Mouse (Mus musculus): Measurements from ENCODE around the gene Foxp1. TPM values are rescaled to one million over a fixed set of nuclear protein-coding genes. Genes with fewer than 3 reads are reported as not detected.

Foxp1 gene
- polyA plus RNA-seq, 1 experiment from 2014 or later, result 121 TPM

DNA sequence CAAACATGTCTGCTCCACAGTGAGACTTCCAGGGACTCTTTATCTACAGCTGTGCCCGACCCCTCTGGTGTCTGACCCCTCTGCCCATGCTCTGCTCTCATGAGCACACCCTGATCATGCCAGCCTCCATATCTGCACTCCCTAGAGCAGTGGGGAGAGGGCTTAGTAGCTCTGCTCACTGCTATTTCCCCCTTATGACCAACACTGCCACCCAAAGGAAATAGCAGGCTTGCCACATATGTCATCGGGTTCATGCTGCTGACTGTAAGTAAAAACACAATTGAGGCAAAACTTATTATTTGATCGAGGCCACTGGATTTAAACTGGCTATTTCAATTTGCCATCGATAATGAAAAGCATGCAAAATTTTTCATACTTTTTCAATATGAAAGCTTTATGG, 270.6 kb downstream of the Foxp1 start:
- ATAC-seq (no peak), DNase-seq (ENCODE audit: low spot score) (no peak)
- H3K4me3 ChIP-seq (ENCODE audit: low read depth, low read length), result no peak overlapping the region
- H3K4me2 ChIP-seq (replicated peaks; ENCODE audit: low read depth, low read length), result no peak overlapping the region
- H3K36me3 ChIP-seq (ENCODE audit: insufficient read depth, low read length), result no peaks in the 10 kb centered on the region
- no peaks in the 10 kb centered on the region for H3K4me1 ChIP-seq (ENCODE audit: insufficient read depth, low read depth, low read length)
- H3K9ac ChIP-seq (replicated peaks; ENCODE audit: low read depth), result no peak overlapping the region
- H3K9me3 ChIP-seq (ENCODE audit: low read length), result no peaks in the 10 kb centered on the region
- 80% methylated on average over 4 of the region's 4 CpGs for WGBS
- no peak overlapping the region for H3K27ac ChIP-seq (ENCODE audit: low read length)
- TF ChIP-seq EP300 (IDR thresholded peaks at IDR 0.05), result no peak
- peak; percentile 59 for TF ChIP-seq CTCF (IDR thresholded peaks at IDR 0.05)
- H3K27me3 ChIP-seq (replicated peaks; ENCODE audit: insufficient read depth, low read length), result no peaks in the 10 kb centered on the region

DNA sequence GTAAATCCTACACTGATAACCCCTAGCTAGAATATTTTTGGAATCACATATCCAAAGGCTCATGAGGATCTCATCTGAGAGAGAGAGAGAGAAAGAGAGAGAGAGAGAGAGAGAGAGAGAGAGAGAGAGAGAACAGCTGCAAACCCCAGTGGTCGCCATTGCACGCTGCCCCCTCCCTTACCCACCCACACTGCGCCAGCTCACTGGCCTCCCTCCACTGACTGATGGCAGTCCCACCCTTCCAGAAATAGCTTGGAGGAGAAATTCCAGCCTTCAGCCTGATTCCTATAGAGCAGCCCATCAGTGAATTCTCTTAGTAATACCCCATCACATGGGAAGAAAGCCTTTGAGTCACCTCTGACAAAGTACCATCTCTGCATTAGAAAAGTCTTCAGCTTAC, 271.3 kb downstream of the Foxp1 start:
- H3K27me3 ChIP-seq (replicated peaks; ENCODE audit: insufficient read depth, low read length), result no peaks in the 10 kb centered on the region
- H3K9me3 ChIP-seq (ENCODE audit: low read length), result no peaks in the 10 kb centered on the region
- H3K36me3 ChIP-seq (ENCODE audit: insufficient read depth, low read length), result no peaks in the 10 kb centered on the region
- DNase-seq (ENCODE audit: low spot score) (no peak), ATAC-seq (no peak)
- TF ChIP-seq EP300 (IDR thresholded peaks at IDR 0.05), result no peak
- no peak for TF ChIP-seq CTCF (IDR thresholded peaks at IDR 0.05)
- H3K27ac ChIP-seq (ENCODE audit: low read length), result no peak overlapping the region
- WGBS, result 91% methylated on average over 3 of the region's 3 CpGs
- H3K4me3 ChIP-seq (ENCODE audit: low read depth, low read length), result no peak overlapping the region
- H3K4me2 ChIP-seq (replicated peaks; ENCODE audit: low read depth, low read length), result no peak overlapping the region
- no peak overlapping the region for H3K9ac ChIP-seq (replicated peaks; ENCODE audit: low read depth)
- no peaks in the 10 kb centered on the region for H3K4me1 ChIP-seq (ENCODE audit: insufficient read depth, low read depth, low read length)

DNA sequence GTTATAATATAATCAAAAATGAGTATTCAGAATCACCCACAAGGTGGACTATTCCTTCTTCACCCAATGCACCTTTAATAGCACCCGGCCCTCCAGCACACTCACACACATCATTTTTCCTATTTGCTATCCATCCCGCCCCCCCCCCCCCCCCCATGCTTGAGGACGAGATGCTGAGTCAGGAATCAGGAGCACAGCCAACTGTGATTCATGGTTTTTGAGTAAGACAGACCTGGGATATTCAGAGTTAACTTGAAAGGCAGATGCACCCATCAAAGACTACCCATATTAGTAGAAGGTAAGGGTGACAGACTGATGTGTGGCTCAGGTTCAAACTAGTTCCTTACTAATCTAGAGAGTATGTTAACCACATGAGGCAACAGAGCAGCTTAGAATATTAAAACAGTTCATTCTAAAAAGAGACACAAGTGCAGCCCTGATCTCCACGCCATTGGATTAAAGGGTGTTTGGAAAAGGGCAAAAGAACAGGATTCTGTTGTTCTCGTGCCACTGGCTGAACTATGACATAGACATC, 273.0 kb downstream of the Foxp1 start:
- Histone ChIP-seq H3K27me3 (replicated peaks; ENCODE audit: insufficient read depth, low read length) (no peaks in the 10 kb centered on the region), H3K36me3 (ENCODE audit: insufficient read depth, low read length) (no peaks in the 10 kb centered on the region), H3K9ac (replicated peaks; ENCODE audit: low read depth) (no peak overlapping the region), H3K4me3 (ENCODE audit: low read depth, low read length) (no peak overlapping the region), H3K9me3 (ENCODE audit: low read length) (no peaks in the 10 kb centered on the region), H3K27ac (ENCODE audit: low read length) (no peak overlapping the region), H3K4me1 (ENCODE audit: insufficient read depth, low read depth, low read length) (no peaks in the 10 kb centered on the region), H3K4me2 (replicated peaks; ENCODE audit: low read depth, low read length) (no peak overlapping the region)
- no peak for TF ChIP-seq CTCF (IDR thresholded peaks at IDR 0.05)
- no peak for TF ChIP-seq EP300 (IDR thresholded peaks at IDR 0.05)
- DNase-seq (ENCODE audit: low spot score) (no peak), ATAC-seq (no peak)
- WGBS, result 78% methylated on average over 4 of the region's 5 CpGs

DNA sequence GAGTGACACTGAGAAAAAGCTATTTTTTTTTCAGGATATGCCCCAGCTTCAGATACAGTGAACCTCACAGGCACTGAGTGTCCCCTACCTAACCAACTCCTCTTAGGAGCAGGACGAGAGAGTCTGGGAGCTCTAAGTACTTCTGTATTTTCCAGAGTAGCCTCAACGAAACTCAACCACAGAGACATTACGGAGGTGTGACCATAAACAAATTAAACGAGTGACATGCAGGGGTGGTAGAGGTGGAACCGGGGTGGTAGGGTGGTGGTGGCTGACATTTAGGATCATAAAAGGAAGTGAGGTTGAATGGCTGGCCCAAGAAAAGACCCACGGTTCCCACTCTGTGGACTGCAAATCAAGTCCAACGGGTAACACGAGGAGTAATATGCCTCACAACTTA, 274.1 kb downstream of the Foxp1 start:
- H3K4me3 ChIP-seq (ENCODE audit: low read depth, low read length), result no peak overlapping the region
- H3K36me3 ChIP-seq (ENCODE audit: insufficient read depth, low read length), result no peaks in the 10 kb centered on the region
- H3K27me3 ChIP-seq (replicated peaks; ENCODE audit: insufficient read depth, low read length), result no peaks in the 10 kb centered on the region
- WGBS, result 64% methylated on average over 8 of the region's 8 CpGs
- no peak overlapping the region for H3K9ac ChIP-seq (replicated peaks; ENCODE audit: low read depth)
- H3K4me2 ChIP-seq (replicated peaks; ENCODE audit: low read depth, low read length), result no peak overlapping the region
- DNase-seq (ENCODE audit: low spot score) (no peak), ATAC-seq (no peak)
- no peaks in the 10 kb centered on the region for H3K9me3 ChIP-seq (ENCODE audit: low read length)
- no peaks in the 10 kb centered on the region for H3K4me1 ChIP-seq (ENCODE audit: insufficient read depth, low read depth, low read length)
- TF ChIP-seq CTCF (IDR thresholded peaks at IDR 0.05), result no peak
- TF ChIP-seq EP300 (IDR thresholded peaks at IDR 0.05), result no peak
- no peak overlapping the region for H3K27ac ChIP-seq (ENCODE audit: low read length)

DNA sequence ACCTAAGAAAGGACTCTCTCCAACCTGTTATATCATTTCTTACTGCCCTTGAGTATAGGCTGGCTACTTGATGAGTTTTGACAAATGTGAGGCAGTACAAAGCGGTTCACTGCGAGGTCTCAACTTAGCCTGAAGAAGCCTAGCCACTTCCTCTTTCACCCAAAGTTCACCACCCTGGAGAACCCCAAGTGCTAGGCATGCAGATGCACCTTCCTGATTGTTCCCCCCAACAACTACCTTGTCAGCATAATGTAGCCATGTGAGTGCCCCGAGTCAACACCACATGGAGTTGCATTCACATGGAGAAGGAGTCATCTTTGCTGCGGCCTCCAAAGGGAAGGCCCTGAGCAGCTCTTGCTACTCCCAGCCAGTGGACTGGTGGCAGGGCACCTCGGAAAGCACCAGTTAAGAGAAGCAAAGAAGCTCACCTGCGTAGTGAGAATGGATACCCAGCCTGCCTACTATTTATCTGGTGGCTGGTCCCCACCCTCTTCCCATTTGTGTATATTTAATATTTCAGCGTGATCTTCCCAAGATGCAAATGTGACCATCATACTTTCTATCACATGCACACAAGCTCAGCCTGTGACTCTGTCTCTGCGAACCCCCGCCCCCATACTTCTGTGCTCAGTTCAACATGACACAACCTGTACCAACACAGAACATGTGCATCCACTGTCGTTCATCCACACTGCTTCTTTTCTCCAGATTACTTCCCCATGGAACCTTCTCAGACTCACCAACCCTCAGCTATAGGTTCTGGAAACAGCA, 280.7 kb downstream of the Foxp1 start:
- Histone ChIP-seq H3K27me3 (replicated peaks; ENCODE audit: insufficient read depth, low read length) (no peaks in the 10 kb centered on the region), H3K9me3 (ENCODE audit: low read length) (no peaks in the 10 kb centered on the region), H3K4me2 (replicated peaks; ENCODE audit: low read depth, low read length) (no peak overlapping the region), H3K27ac (ENCODE audit: low read length) (no peak overlapping the region), H3K9ac (replicated peaks; ENCODE audit: low read depth) (no peak overlapping the region), H3K4me1 (ENCODE audit: insufficient read depth, low read depth, low read length) (no peaks in the 10 kb centered on the region), H3K36me3 (ENCODE audit: insufficient read depth, low read length) (no peaks in the 10 kb centered on the region), H3K4me3 (ENCODE audit: low read depth, low read length) (no peak overlapping the region)
- TF ChIP-seq CTCF (IDR thresholded peaks at IDR 0.05) (no peak), EP300 (IDR thresholded peaks at IDR 0.05) (no peak)
- ATAC-seq, result no peak
- no peak for DNase-seq (ENCODE audit: low spot score)
- WGBS, result 93% methylated on average over 10 of the region's 10 CpGs

DNA sequence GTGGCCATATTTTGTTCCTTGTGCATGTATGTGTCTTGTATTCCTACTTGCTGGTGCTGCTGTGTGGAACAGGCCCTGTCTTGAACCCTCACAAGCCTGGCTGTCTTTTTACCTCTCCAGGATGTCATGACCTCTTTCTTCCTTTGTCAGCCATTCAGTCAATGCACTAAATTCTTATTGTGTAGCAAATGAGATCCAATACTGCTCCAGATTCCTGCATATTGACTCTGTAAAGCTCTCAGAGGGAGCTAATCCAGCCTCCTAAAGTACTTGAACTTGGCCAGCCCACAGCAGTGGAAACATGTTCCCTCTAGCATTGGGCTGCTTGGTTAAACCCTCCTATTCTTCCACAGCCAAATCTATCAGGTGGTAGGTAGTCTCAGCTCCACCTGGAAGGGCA, 281.8 kb downstream of the Foxp1 start:
- Histone ChIP-seq H3K4me1 (ENCODE audit: insufficient read depth, low read depth, low read length) (no peaks in the 10 kb centered on the region), H3K36me3 (ENCODE audit: insufficient read depth, low read length) (no peaks in the 10 kb centered on the region), H3K9ac (replicated peaks; ENCODE audit: low read depth) (no peak overlapping the region), H3K4me2 (replicated peaks; ENCODE audit: low read depth, low read length) (no peak overlapping the region), H3K4me3 (ENCODE audit: low read depth, low read length) (no peak overlapping the region), H3K27ac (ENCODE audit: low read length) (no peak overlapping the region), H3K9me3 (ENCODE audit: low read length) (no peaks in the 10 kb centered on the region), H3K27me3 (replicated peaks; ENCODE audit: insufficient read depth, low read length) (no peaks in the 10 kb centered on the region)
- ATAC-seq (no peak), DNase-seq (ENCODE audit: low spot score) (no peak)
- TF ChIP-seq CTCF (IDR thresholded peaks at IDR 0.05), result no peak
